Mouse (Mus musculus): ENCODE measurements around the gene Ankrd65. TPM values are rescaled to one million over a fixed set of nuclear protein-coding genes. Genes with fewer than 3 reads are reported as not detected.

Ankrd65 gene
- total RNA-seq (2023) = not detected

DNA sequence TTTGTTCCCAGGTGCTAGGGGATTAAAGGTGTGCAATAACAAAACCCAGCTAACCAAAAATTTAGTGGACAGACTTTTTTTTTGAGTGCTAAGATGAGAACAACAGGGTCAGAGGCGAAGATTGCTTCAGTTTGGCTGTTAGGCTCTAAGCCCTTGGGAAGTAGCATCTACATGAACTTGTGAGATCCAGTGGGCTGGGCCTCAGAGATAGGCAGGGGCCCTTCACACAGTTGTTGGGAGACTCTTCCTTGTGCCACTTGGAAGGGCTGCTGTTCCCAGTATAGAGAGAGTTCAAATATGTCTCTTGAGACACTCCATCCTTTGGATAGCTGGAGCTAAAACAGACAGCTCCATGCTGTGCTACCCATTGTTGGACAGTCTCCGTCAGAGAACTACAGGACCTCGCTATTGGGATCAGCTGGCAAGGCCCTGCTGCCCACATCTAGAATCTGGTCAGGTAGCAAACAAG, at the start of gene Ankrd65:
Gene Ankrd65 (plus strand): TSS at position 419 of the 469 bp plus-strand sequence.

DNA sequence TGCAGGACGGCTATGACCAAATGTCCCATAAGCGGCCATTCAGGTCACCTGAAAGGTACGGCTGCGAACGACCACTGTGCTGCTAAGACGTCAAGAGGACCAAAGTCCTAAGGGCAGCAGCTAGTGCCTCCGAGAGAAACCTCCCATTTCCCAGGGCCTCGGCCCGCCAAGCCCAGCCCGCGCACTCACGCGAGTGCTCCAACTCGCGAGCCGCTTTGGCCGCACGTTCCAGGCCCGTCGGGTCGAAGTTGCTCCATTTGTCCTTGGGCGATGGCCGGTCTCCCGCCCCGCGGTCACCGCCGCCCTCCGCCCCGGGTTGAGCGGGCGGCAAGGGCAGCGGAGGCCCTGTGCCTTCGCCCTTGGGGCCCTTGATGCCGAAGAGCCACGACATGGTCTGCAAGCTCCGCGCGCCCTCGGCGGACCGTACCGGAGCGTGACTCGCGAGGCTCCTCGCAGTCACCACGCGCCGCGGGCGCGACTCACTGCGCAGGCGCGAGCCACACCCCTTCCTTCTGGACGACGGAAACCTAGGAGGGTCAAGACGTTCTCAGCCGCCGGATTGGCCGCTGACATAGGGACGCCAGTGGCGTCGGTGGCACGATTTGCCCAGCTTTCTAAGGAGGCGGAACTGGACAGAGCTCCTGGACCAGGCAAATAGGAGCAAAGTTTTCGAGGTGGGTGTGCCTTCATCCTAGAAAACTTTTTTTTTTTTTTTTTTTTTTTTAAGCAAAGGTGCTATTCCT, 29.5 kb upstream of the Ankrd65 start, which contains the start of gene Atad3a:
Gene Atad3a (minus strand): TSS at position 481 of the 743 bp plus-strand sequence.

DNA sequence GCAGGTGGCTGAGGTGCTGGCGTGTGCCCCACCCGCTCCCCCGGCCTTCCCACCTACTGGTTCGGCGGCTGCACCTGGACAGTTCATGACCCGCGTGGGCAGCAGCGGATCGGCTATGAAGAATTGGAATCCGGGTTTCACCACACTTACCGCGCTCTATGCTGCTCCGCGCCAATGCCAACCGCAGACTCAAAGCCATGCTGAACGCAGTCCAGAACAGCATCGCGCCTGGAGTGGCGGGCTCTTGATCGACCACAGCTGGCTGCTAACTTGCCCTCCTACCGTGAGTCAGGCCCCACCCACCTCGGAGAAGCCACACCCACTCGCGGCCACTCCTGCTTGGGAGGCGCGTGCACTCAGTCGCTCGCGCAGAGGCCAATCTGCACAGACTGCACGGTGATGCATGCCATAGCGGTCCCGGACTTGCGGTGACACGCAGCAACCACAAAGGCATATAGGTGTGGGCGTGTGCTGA, 15.9 kb upstream of the Ankrd65 start, which contains the start of gene Vwa1:
Gene Vwa1 (minus strand): TSS at position 419 of the 475 bp plus-strand sequence.

DNA sequence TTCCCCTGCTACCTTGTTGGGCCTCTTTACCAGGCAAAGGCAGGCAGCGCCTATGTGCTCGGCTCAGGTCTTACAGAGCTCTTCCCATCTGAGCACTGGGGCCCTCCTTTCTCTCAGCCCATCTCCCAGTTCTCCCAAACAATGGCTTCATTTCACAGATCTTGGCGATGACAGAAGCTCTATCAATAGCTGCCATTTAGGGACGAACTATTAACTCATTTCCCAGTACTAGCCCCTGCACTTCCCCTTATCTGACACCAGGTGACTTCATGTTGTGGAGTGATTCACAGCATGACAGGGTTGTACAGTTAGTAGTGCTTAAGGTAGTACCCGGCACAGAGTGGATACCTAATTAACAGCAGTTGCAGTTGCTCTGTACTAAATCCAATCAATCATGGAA, 4.4 kb upstream of the Ankrd65 start, which contains the start of gene Tmem88b:
Gene Tmem88b (minus strand): TSS at position 56 of the 400 bp plus-strand sequence.

DNA sequence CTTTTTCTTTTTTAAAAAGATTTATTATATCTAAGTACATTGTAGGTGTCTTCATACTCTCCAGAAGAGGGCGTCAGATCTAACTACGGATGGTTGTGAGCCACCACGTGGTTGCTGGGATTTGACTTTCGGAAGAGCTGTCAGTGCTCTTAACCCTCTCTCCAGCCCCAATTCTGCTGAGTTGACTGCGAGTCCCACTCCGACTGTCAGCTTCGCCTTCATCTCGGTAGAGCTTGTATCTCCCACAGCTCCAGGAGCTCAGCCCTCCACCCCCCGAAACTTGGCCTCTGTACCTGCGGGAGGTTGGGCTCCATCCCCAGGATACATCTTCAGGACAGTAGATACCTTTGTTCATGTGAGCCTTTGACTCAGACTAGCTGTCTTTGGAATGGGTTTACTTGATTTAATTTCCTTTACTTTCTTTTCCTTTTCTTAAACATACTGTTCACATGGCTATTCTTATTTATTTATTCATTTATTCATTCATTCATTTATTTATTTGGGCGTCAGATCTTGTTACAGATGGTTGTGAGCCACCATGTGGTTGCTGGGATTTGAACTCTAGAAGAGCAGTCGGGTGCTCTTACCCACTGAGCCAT, 12.6 kb downstream of the Ankrd65 start, which contains the start of gene Mrpl20:
Gene Mrpl20 (plus strand): TSS at position 138 of the 599 bp plus-strand sequence.

DNA sequence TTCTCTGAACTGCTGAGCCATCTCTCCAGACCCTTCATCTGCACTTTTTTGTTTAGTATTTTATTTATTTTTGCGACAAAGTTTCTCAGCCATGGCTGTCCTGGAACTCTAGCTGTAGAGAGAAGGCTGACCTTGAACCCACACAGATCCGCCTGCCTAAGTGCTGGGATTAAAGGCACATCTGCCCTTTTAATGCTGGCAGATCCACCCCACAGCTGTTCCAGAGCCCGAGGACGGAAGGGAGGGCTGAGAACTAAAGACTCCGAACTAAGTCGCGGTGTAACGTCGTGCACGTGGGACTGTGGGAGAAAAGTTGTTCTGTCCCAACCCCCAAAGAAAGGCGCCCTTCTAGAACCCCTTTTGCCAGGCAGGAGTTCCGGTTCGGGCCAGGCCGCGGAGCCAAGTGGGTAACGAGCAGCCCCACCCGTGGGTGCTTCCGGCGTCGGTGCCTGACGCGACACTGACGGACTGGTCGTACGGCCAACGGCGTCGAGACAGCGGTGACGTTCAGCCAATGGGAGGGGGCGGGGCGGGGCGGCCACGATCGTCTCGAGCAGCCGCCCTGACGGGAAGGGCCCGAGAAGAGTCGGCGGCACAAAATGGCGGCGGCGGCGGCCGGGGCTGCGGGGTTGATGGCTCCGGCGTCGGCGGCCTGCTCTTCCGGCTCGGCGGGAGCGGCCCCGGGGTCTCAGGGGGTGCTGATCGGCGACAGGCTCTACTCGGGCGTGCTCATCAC, 21.9 kb downstream of the Ankrd65 start, which contains the start of gene Ccnl2:
Gene Ccnl2 (plus strand): TSS at position 561 of the 736 bp plus-strand sequence.

DNA sequence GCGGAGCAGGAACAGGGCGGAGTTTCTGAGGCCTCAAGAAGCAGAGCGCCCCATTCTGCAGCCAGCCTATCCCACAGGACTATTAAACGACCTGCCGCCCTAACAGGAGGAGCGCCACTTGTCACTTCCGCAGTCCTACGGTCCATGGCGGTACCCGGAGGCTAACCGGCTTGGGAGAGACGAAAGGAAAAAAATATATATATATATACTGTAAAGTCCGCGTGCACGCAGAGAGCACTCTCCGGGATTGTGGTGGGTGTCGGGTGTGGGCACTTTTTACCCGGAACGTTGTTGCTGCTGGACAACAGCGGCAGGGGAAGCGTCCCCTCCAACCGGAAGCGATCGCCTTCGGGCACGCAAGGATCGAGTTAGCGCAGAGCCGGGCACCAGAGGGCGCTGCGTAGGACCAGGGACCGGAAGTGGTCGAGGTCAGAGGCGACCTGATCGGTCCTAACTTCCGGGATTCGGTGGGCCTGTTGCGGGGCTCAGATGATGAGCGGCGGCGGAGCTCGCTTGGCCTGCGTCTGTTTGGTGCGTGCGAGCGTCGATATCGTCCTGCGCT, 41.0 kb downstream of the Ankrd65 start, which contains the start of gene Aurkaip1:
Gene Aurkaip1 (plus strand): TSS at position 68 of the 562 bp plus-strand sequence.

DNA sequence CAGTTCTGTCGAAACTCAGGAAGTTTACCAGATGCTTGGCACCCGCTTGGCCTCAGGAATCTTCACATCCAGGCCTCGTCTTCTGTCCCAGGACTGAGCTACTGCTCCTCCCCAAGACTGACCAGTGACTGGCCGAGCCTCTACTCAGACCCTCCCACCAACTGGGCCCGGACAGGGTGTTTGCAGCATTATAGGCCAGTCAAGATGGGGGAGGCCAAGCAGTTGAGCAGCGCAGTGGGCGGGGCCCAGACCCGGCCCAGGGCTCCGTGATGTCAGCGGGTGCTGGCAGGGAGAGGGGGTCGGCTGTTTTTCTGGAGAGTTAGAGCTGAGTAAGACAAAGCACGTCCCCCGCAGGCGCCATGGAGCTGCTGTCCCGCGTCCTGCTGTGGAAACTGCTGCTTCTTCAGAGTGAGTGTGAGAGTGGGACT, 49.3 kb downstream of the Ankrd65 start, which contains the start of gene Mxra8:
Gene Mxra8 (plus strand): TSS at position 198 of the 428 bp plus-strand sequence.

DNA sequence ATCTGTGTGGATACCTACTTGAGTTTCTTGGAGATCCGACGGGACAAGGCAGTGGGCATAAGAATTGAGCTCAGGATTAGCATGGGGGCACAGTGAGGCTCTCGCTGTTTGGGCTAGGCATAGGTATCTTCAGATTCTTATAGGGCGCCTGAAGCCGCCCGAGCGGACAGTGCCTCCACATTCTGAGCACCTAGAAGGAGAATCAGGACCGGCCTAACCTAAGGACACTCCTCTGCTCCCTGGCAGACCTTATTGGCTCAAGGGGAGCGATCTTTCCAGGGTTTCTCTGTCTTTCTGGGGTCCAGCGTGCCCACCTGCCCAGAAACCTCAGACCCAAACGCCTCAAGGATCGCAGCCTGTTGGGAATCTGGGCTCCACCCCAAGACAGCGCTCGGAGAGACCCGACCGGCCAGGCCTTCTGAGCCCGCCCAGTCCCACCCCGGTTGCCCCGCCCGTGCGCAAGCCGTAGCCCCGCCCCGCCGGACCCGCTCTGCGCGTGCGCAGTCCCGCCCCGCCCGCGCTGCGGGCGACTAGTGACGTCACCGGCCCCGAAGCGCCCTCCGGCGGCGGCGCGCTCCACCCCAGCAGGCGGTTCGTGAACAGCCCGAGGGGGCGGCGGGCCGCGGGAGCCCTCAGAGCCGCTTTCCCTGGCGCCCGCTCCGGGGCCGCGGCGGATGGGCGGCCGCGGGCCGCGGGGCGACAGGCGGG, 56.8 kb downstream of the Ankrd65 start, which contains the start of gene Dvl1:
Gene Dvl1 (plus strand): TSS at position 532 of the 708 bp plus-strand sequence.

Other genes starting within 250 kb of the Ankrd65 start
- gene Nadk, start 228.1 kb upstream of the Ankrd65 start, total RNA-seq (2023) = 46.9 TPM
- gene Slc35e2, start 189.0 kb upstream of the Ankrd65 start, total RNA-seq (2023) = 34.9 TPM
- 204 TPM for gene Cdk11b, start 165.6 kb upstream of the Ankrd65 start, total RNA-seq (2023)
- gene Gm10563, start 145.0 kb upstream of the Ankrd65 start, total RNA-seq (2023) = not detected
- gene Mmp23, start 137.1 kb upstream of the Ankrd65 start, total RNA-seq (2023) = not detected
- gene Mib2, start 121.2 kb upstream of the Ankrd65 start, total RNA-seq (2023) = 35.2 TPM
- gene Fndc10, start 96.1 kb upstream of the Ankrd65 start, total RNA-seq (2023) = 8.0 TPM
- gene Ssu72, start 85.6 kb upstream of the Ankrd65 start, total RNA-seq (2023) = 69.3 TPM
- 1.2 TPM for gene Tmem240, start 55.6 kb upstream of the Ankrd65 start, total RNA-seq (2023)
- 52.2 TPM for gene Atad3a, start 29.3 kb upstream of the Ankrd65 start, total RNA-seq (2023)
- not detected for gene Vwa1, start 15.7 kb upstream of the Ankrd65 start, total RNA-seq (2023)
- not detected for gene Tmem88b, start 4.6 kb upstream of the Ankrd65 start, total RNA-seq (2023)
- gene Mrpl20, start 12.4 kb downstream of the Ankrd65 start, total RNA-seq (2023) = 36.7 TPM
- 283 TPM for gene Ccnl2, start 22.1 kb downstream of the Ankrd65 start, total RNA-seq (2023)
- 73.2 TPM for gene Aurkaip1, start 40.8 kb downstream of the Ankrd65 start, total RNA-seq (2023)
- 3.2 TPM for gene Mxra8, start 49.2 kb downstream of the Ankrd65 start, total RNA-seq (2023)
- gene Dvl1, start 57.0 kb downstream of the Ankrd65 start, total RNA-seq (2023) = 67.2 TPM
- gene Tas1r3, start 72.9 kb downstream of the Ankrd65 start, total RNA-seq (2023) = 1.6 TPM
- 9.6 TPM for gene Cptp, start 79.0 kb downstream of the Ankrd65 start, total RNA-seq (2023)
- gene Ints11, start 79.1 kb downstream of the Ankrd65 start, total RNA-seq (2023) = 49.4 TPM
- 33.6 TPM for gene Pusl1, start 101.3 kb downstream of the Ankrd65 start, total RNA-seq (2023)
- gene Acap3, start 101.4 kb downstream of the Ankrd65 start, total RNA-seq (2023) = 46.6 TPM
- 147 TPM for gene Ube2j2, start 153.4 kb downstream of the Ankrd65 start, total RNA-seq (2023)
- gene C1qtnf12, start 171.9 kb downstream of the Ankrd65 start, total RNA-seq (2023) = 7.1 TPM
- gene B3galt6, start 202.2 kb downstream of the Ankrd65 start, total RNA-seq (2023) = 4.5 TPM
- 221 TPM for gene Sdf4, start 202.4 kb downstream of the Ankrd65 start, total RNA-seq (2023)
- gene Tnfrsf4, start 223.4 kb downstream of the Ankrd65 start, total RNA-seq (2023) = 33.2 TPM
- gene Tnfrsf18, start 235.7 kb downstream of the Ankrd65 start, total RNA-seq (2023) = 59.7 TPM